Mouse (Mus musculus): ENCODE results near the gene Lmo7.

DNA sequence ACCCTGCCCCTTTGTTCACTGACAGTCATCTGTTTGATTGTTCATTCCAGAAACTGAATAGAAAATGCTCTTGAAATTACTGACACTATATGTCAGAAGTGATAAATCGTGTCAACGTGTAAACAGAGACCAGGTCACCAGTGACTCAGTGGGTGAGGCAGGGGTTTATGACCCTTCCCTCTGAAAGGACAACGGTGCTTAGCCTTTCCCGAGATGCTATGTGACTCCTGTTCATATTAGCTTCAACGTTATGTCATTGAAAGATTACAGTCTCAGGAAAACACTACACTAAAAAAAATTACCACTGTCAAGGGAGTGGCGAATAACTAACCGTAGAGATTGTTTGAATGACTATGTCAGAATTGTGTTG, 75.6 kb downstream of the Lmo7 start:
- TF ChIP-seq CTCF (IDR thresholded peaks at IDR 0.05; ENCODE audit: extremely low read depth, insufficient read length, insufficient replicate concordance, low read depth, low read length) (no peak), POLR2A (IDR thresholded peaks at IDR 0.05; ENCODE audit: low read depth, low read length) (no peak)
